Mouse (Mus musculus) macrophage (primary cell): ENCODE data around the gene Trip11. TPM values are rescaled to one million over a fixed set of nuclear protein-coding genes. Genes with fewer than 3 reads are reported as not detected.

Experiments used
- H3K27ac ChIP-seq: fragments of 350-480 bp; formaldehyde crosslinking; 2 replicates; pipeline ENCODE4 v1.9.0; 2021
- H3K36me3 ChIP-seq: fragments of 350-480 bp; formaldehyde crosslinking; 2 replicates; pipeline ENCODE4 v1.9.0; 2021; ENCODE audit errors: inconsistent target
- H3K4me3 ChIP-seq: fragments of 350-480 bp; formaldehyde crosslinking; 2 replicates; pipeline ENCODE4 v1.9.0; 2021; ENCODE audit errors: inconsistent target
- H3K79me2 ChIP-seq: fragments of 350-480 bp; formaldehyde crosslinking; 2 replicates; pipeline ENCODE4 v1.9.0; 2021; ENCODE audit errors: inconsistent target
- WGBS: methylation state at CpG from one replicate; pipeline ENCODE4 v1.1.7; 2026; ENCODE audit warnings: inconsistent platforms; ENCODE audit not compliant: missing documents; 5-methylcytosine and 5-hydroxymethylcytosine counted together
- polyA plus RNA-seq: library from polyadenylated mRNA; stranded (reverse); fragments of 250-400 nt; gene quantifications from 3 replicates; pipeline ENCODE4 v1.2.4, GENCODE M21; 2018; ENCODE audit warnings: inconsistent platforms

Gene Trip11
- polyA plus RNA-seq, 1 experiment from 2014 or later = 17.7 TPM

GRCm38 (mm10) chr12:101911346-101911745, 1.7 kb downstream of the Trip11 start:
- Histone ChIP-seq H3K4me3 (no peak overlapping the region), H3K79me2 (peaks cover 59% of the 10 kb centered on the region), H3K36me3 (peaks cover 6% of the 10 kb centered on the region; the same call in 1 of the 2 replicates), H3K27ac (no peak overlapping the region)
- WGBS = 97% methylated on average over 3 of the region's 3 CpGs

DNA sequence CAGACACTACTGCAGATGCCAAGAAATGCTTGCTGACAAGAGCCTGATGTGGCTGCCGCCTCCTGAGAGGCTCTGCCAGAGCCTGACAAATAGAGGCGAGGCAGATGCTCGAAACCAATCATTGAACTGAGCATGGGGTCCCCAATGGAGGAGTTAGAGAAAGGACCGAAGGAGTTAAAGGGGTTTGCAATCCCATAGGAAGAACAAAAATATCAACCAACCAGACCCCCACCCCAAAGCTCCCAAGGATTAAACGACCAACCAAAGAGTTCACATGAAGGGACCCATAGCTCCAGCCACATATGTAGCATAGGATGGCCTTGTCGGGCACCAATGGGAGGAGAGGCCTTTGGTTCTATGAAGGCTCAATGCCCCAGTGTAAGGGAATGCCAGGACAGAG, 2.7 kb downstream of the Trip11 start:
- WGBS = 93% methylated on average over 5 of the region's 6 CpGs
- H3K79me2 ChIP-seq = peaks cover 59% of the 10 kb centered on the region
- H3K36me3 ChIP-seq = peaks cover 6% of the 10 kb centered on the region; the same call in 1 of the 2 replicates
- no peak overlapping the region for H3K4me3 ChIP-seq
- H3K27ac ChIP-seq = no peak overlapping the region

DNA sequence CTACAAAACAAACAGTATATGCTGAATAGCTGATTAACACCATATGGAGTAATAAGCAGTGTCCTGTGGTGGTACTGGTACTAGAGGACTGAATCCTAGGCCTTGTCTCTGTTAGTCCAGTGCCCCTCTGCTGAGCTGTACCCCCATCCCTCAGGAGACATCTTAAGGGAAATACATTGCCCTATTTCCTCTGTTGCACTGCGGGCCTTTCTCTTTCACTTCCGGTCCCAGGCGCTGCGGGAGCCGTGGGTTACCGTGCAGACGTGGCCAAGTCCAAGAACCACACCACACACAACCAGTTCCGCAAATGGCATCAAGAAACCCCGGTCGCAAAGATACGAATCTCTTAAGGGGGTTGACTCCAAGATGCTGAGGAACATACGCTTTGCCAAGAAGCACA, 7.2 kb downstream of the Trip11 start:
- H3K4me3 ChIP-seq = no peak overlapping the region
- peaks cover 27% of the 10 kb centered on the region for H3K36me3 ChIP-seq
- 13% methylated on average over 7 of the region's 12 CpGs for WGBS
- H3K79me2 ChIP-seq = peaks cover 71% of the 10 kb centered on the region
- peak overlapping the region; percentile 1; the same call in 1 of the 2 replicates for H3K27ac ChIP-seq

GRCm38 (mm10) chr12:101904906-101905305, 8.2 kb downstream of the Trip11 start:
- peaks cover 27% of the 10 kb centered on the region for H3K36me3 ChIP-seq
- WGBS = 25% methylated on average over 4 of the region's 4 CpGs
- peaks cover 62% of the 10 kb centered on the region; the same call in 1 of the 2 replicates for H3K79me2 ChIP-seq
- H3K27ac ChIP-seq = no peak overlapping the region
- H3K4me3 ChIP-seq = no peak overlapping the region

- H3K27ac ChIP-seq = no peak overlapping the region
- H3K4me3 ChIP-seq = no peak overlapping the region
- peaks cover 55% of the 10 kb centered on the region; the same call in 1 of the 2 replicates for H3K79me2 ChIP-seq
- peaks cover 29% of the 10 kb centered on the region for H3K36me3 ChIP-seq
- WGBS = 100% methylated on average over 3 of the region's 3 CpGs
Measured at GRCm38 (mm10) chr12:101904170-101904569, 8.9 kb downstream of the Trip11 start.

DNA sequence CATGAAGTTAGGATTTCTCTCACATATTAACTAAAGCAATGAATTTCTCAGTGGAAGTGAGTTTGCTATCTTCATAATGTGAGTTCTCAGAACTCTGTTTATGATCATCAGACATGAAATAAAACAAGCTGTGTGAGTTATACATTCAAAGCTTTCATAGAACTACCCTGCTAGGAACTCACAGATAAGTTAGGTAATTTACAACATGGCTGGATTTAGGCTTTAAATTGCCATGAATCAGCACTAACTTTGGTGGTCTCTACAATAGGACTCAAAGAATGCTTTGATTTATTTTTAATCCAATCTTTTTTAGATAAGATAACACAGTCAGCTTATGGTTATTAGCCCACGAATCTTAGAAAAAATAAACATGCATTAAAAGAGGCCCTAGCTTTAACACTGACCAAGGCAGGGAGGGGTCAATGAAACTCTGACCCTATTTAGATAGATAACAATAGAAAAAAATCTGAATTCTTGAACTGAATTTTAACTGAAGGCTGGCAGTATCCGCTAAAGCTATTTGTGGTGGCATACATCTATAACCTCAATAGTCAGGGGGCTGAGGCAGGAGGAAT, 13.3 kb downstream of the Trip11 start:
- Histone ChIP-seq H3K27ac (no peak overlapping the region), H3K4me3 (no peak overlapping the region), H3K36me3 (peaks cover 29% of the 10 kb centered on the region), H3K79me2 (peaks cover 30% of the 10 kb centered on the region; the same call in 1 of the 2 replicates)
- 88% methylated on average over 2 of the region's 2 CpGs for WGBS

- 96% methylated on average over 8 of the region's 8 CpGs for WGBS
- peaks cover 32% of the 10 kb centered on the region for H3K36me3 ChIP-seq
- H3K27ac ChIP-seq = no peak overlapping the region
- H3K79me2 ChIP-seq = peaks cover 23% of the 10 kb centered on the region; the same call in 1 of the 2 replicates
- no peak overlapping the region for H3K4me3 ChIP-seq
Measured at GRCm38 (mm10) chr12:101898966-101899365, 14.1 kb downstream of the Trip11 start.

DNA sequence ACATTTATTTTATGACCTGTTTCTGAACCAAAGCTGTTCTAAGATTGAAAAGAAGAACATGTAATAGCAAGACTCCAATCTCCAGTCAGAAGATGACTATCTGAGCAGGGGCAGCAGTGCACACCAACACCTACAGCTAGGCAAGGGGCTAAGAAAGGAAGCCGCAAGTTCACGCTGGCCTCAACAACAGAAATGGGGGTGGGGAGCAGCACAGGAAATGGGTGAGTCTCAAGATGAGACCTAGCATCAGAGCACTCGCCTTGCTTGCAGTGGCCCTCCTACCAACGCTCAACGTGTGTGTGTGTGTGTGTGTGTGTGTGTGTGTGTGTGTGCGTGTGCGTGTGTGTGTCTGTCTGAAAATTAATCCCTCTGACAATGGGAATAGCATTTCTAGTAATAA, 16.0 kb downstream of the Trip11 start:
- Histone ChIP-seq H3K36me3 (peaks cover 30% of the 10 kb centered on the region), H3K79me2 (peaks cover 7% of the 10 kb centered on the region; the same call in 1 of the 2 replicates), H3K4me3 (no peak overlapping the region), H3K27ac (no peak overlapping the region)
- 100% methylated on average over 2 of the region's 7 CpGs for WGBS

GRCm38 (mm10) chr12:101893296-101893695, 19.8 kb downstream of the Trip11 start:
- WGBS = 93% methylated on average over 8 of the region's 8 CpGs
- Histone ChIP-seq H3K79me2 (peaks cover 5% of the 10 kb centered on the region; the same call in 1 of the 2 replicates), H3K36me3 (peaks cover 19% of the 10 kb centered on the region), H3K4me3 (no peak overlapping the region), H3K27ac (peak overlapping the region; percentile 76; the same call in 1 of the 2 replicates)

GRCm38 (mm10) chr12:101892832-101893231, 20.2 kb downstream of the Trip11 start:
- Histone ChIP-seq H3K36me3 (peaks cover 19% of the 10 kb centered on the region), H3K27ac (peak overlapping the region; percentile 76), H3K4me3 (no peak overlapping the region), H3K79me2 (peaks cover 5% of the 10 kb centered on the region; the same call in 1 of the 2 replicates)
- 100% methylated on average over 2 of the region's 2 CpGs for WGBS

DNA sequence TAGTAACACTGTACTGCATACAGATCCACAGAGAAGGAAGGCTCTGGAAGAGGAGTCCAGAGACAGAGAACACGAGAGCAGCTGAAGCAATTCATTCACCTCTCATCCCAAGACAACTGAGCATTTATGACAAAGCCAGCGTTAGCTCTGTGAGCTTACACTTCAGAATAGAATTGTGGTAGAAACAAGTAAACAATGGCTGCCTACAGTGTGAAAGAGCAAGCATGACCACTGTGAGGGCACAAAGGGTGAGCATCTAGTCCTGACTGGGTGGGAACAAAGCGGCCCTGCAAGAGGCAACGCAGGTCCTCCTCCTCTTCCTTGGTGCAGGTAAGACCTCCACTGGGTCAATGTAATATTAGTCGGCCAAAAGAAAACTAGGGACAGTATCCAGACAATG, 22.0 kb downstream of the Trip11 start:
- whole genome bisulfite sequencing = 100% methylated on average over 5 of the region's 5 CpGs
- H3K36me3 ChIP-seq = peaks cover 32% of the 10 kb centered on the region
- no peaks in the 10 kb centered on the region for H3K79me2 ChIP-seq
- peak overlapping the region; percentile 76 for H3K27ac ChIP-seq
- no peak overlapping the region for H3K4me3 ChIP-seq

DNA sequence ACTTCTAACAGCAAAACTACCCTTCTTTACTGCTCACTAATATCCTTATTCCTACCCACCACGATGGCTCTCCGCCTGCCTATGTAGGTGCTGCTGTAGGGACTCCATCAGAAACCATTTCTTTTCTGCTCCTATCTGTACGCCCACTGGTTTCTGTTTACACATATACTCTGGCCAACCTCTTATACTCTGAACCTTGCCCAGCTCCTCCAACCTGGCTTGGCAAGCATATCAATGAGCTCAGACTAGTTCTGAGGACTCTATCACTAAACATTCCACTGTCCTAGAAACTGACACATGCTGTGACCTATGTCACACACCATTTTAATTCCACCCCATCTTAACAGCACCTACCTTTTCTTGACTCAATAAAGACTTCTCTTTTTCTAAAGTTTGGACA, 23.7 kb downstream of the Trip11 start:
- 95% methylated on average over 3 of the region's 3 CpGs for WGBS
- no peak overlapping the region for H3K4me3 ChIP-seq
- no peaks in the 10 kb centered on the region for H3K79me2 ChIP-seq
- H3K27ac ChIP-seq = no peak overlapping the region
- H3K36me3 ChIP-seq = peaks cover 42% of the 10 kb centered on the region

GRCm38 (mm10) chr12:101888312-101888711, 24.8 kb downstream of the Trip11 start:
- Histone ChIP-seq H3K4me3 (no peak overlapping the region), H3K36me3 (peaks cover 47% of the 10 kb centered on the region), H3K27ac (no peak overlapping the region), H3K79me2 (no peaks in the 10 kb centered on the region)
- WGBS = 93% methylated on average over 2 of the region's 2 CpGs

- WGBS = 97% methylated on average over 7 of the region's 7 CpGs
- Histone ChIP-seq H3K4me3 (no peak overlapping the region), H3K79me2 (no peaks in the 10 kb centered on the region; the same call in 1 of the 2 replicates), H3K27ac (no peak overlapping the region), H3K36me3 (peaks cover 61% of the 10 kb centered on the region)
Measured at GRCm38 (mm10) chr12:101884926-101885325, 28.1 kb downstream of the Trip11 start.

- Histone ChIP-seq H3K4me3 (no peak overlapping the region), H3K79me2 (no peaks in the 10 kb centered on the region; the same call in 1 of the 2 replicates), H3K36me3 (peaks cover 56% of the 10 kb centered on the region), H3K27ac (no peak overlapping the region)
- WGBS = 96% methylated on average over 2 of the region's 2 CpGs
Measured at GRCm38 (mm10) chr12:101876374-101876773, 36.7 kb downstream of the Trip11 start.
